Mouse (Mus musculus) cerebral cortex, adult 2 months (tissue): Measurements from ENCODE around the gene Gm49361.

ENCODE experiments used
- WGBS: fragments of 180-500 bp; shearing (Covaris S2); methylation state at CpG from one replicate; pipeline ENCODE4 v1.1.7; 2018; 5-methylcytosine and 5-hydroxymethylcytosine counted together

The Gm49361 gene

DNA sequence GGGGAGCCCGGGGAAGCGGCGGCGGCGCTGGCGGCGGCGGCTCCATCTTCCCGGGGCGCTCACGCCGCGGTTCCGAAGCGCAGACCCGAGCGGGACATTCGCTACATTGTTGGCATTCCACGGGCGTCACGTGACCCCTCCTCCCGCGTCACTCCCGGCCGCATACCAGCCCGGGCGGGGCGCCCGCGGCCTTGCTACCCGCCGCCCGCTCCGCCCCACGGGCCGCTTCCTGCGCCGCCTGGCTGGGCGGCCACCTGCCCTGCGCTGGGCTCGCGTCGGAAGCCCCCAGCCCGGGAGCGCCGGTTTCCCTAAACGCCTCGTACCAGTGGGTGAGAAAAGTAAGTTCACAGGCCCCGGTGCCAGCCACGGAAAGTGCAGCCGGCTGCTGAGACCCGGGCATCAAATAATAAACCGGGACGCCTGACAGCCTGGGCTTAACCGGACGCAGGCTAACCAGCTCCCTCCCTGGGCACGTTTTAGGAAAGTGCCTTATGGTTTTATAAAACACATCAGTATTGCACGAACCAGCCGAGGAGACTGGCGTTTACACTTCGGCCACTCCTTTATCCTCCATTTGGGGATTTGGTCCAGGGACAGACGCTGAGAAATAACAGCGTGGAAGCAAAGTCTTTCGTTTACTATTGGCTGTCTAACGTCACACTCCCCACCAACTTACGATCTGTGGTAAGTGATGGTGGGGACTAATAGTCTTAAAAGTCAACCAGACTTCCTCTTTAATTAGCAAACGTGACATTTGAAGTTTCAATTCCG, at the start of gene Gm49361:
Gene Gm49361 (minus strand): TSS at position 103 of the 771 bp plus-strand sequence.
- WGBS, result under 1% methylated on average over 68 of the region's 68 CpGs

- WGBS, result 82% methylated on average over 4 of the region's 4 CpGs
Observed at GRCm38 (mm10) chr14:57791171-57791570, 45.3 kb upstream of the Gm49361 start.

DNA sequence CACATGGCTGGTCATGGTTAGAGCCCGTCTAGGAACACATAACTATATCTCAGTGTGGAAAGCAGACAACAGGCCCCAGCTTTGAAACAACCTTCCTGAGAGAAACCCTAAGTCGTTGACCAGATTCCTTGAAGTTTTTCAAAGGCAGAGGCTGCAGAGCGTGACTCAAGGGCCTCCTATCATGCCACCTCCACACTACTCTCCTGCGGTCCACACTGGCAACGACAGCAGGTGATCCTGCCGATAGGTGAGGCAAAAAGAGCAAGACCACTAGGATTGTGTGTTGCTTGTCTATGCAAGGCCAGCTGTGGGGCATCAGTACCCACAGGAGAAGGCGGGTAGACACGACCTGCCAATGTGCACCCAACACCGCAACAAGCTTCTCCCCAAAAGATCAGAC, 43.9 kb upstream of the Gm49361 start:
- 95% methylated on average over 9 of the region's 9 CpGs for WGBS

GRCm38 (mm10) chr14:57789311-57789710, 43.4 kb upstream of the Gm49361 start:
- WGBS, result 86% methylated on average over 2 of the region's 2 CpGs

DNA sequence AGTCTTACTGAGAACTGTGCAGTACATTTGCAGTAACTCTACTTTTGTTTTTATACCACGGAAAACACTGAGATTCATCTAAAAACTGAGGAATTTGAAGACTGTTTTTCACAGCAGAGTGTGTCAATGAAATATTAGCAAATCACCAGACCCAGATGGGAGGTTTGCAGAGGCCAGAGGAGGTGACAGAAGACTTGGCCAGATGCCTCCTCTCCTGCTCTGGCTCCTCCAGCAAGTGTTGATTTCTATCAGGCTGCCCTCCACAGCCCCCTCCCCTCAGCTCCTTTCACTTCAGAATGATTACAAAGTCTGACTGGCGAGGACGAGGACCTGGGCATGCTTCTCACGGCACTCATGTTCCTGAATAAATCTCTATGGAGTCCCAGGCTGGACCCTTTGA, 41.5 kb upstream of the Gm49361 start:
- WGBS, result 64% methylated on average over 4 of the region's 4 CpGs

- WGBS, result 87% methylated on average over 6 of the region's 6 CpGs
Observed at GRCm38 (mm10) chr14:57772157-57772815, 26.4 kb upstream of the Gm49361 start.

GRCm38 (mm10) chr14:57769102-57769501, 23.2 kb upstream of the Gm49361 start:
- 86% methylated on average over 5 of the region's 5 CpGs for WGBS

DNA sequence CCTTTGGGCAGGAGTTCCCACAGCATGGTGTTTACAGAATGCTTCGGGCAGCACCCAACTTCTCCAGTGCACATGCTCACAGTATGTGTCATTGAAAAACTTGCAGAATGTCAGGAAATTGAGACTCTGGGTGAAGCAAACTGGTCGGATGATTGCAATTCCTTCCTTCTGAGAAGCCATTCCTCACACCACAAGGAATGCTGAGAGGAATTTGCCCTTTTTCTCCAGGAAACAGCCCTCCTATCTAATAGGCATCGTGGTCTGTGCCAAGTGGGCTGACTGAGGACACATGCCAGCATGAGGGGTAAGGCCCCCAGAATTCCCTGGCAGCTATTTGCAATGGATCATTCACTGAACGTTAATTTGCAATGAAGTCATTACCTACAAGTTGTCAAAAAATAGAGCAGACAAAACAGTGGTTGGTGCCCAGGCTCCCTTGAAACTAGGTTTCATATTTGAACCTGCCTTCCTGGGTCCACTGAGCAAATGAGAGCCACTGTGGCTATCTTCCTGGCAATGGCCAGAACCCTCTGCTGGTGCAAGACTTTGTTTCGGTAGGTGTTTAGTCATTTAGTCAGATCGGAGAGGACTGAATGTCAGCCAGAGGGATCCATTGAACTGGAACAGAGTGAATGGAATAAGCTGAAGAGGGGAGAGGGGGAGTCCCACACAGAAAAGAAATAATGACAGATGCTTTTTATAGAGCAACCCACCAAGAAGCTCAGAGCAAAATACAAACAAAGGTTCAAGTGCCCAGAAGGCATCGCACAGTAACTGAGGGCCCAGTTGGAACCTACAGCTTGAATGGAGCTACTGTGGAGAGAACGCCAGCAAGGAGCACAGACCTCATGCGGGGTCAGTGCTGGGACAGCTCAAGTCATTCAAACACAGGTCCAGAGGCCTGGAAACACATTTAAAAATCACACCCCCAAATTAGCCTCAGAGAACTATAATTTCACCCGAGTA, 14.8 kb upstream of the Gm49361 start:
- WGBS, result 68% methylated on average over 10 of the region's 10 CpGs

DNA sequence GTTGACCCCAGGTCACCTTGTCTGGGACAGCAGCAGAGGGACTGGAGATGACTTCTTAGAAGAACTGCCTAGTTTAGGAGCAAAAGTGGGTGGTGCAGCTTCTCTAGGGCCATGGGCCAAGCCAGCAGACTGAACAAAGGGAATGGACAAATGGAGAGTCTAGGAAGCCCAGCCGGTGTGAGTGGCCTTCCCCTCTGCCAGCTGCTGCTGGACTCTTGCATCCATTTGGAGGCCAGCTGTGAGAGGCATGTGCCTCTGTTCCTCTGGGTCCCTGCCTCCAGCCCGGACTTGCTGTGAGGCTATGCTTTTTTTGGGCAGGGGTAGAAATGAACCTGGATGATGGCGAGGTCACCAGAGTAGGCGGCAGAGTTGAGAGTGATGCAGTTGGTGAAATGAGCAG, 12.3 kb upstream of the Gm49361 start, which contains the start of gene Lats2:
Gene Lats2 (minus strand): TSS at position 152 of the 400 bp plus-strand sequence.
- WGBS, result 88% methylated on average over 4 of the region's 4 CpGs

DNA sequence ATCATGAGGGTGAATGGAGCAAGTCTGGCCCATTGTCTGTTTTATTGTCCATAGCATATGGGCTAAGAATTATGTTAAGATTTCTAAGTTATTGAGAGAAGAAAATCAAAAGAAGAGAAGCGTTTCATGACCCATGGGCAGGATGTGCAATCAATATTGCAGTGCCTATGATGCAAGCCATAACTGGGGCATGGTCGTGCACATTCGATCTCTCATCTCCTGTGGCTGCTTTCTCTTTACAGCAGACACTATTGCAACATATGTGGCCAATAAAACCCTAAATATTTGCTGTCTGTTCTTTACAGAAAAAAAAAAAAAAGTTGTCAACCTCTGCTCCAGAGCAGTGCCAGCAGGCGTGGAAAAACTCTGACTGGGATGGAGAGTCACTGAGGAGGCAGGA, 10.2 kb upstream of the Gm49361 start:
- WGBS, result 94% methylated on average over 4 of the region's 4 CpGs

GRCm38 (mm10) chr14:57755661-57756060, 9.8 kb upstream of the Gm49361 start:
- WGBS, result 99% methylated on average over 2 of the region's 2 CpGs

DNA sequence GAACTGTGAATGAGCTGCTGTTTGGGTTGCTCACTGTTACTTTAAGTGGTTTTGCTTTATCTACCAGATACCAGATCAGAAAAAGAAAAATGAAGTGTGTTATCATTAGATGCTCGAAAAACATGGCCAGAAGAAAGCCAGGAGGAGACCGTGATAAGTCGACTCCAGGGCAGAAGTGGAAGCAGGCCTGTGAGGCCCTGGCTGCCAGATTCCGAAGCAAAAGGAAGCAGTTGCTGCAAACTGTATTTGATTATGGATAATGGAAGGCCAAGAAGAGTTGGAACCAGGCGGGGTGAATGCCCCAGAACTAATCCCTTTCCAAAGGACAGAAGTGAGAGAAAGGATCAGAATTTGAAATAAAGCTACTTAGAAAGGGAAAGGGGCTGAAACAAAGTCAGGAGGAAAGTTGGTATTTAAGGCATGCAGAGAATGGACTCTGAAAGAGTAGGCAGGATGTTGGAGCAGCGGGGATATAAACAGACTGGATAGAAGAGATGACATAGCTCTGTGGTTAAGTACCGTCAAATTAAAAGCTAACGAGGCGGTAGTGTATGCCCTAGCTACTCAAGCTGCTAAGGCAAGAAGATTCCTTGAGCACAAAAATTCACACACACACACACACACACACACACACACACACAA, 7.6 kb upstream of the Gm49361 start:
- 50% methylated on average over 9 of the region's 9 CpGs for WGBS

GRCm38 (mm10) chr14:57749501-57749900, 3.6 kb upstream of the Gm49361 start:
- WGBS, result 89% methylated on average over 2 of the region's 2 CpGs

DNA sequence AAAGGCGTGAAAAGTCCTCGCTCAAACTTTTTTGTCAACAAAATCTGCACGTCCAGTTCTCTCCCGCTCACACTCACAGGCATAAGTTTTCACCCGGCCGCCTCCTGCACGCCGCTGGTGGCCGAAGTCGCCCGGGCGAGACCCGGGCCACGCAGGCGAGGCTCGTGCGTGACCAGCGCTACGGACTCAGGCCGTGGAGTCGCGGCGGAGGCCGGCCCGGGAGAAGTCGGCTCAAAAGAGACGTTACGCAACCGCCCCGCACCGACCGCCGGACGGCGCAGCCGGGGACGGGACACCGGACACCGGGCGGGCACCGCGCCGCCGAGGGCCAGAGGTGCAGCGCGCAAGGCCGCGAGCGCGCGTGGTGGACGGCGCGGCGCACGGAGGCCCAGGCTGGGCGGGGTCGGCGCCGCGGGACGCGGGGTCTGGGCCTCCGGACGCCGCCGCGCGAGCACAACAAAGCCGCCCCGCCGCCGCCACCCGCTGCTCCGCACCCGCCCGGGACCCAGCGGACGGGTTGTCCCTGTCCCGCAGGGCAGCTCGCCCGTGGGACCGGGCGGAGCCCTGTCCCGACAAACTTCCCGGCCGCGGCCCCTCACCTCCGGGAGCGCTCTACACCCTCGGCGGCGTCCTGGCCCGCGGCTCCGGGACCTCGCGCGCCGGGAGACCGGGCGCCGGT, 473 bp downstream of the Gm49361 start:
- under 1% methylated on average over 88 of the region's 103 CpGs for WGBS

GRCm38 (mm10) chr14:57744547-57744946, 1.4 kb downstream of the Gm49361 start:
- WGBS, result 3% methylated on average over 8 of the region's 8 CpGs

GRCm38 (mm10) chr14:57740651-57741050, 5.3 kb downstream of the Gm49361 start:
- WGBS, result 80% methylated on average over 8 of the region's 8 CpGs

DNA sequence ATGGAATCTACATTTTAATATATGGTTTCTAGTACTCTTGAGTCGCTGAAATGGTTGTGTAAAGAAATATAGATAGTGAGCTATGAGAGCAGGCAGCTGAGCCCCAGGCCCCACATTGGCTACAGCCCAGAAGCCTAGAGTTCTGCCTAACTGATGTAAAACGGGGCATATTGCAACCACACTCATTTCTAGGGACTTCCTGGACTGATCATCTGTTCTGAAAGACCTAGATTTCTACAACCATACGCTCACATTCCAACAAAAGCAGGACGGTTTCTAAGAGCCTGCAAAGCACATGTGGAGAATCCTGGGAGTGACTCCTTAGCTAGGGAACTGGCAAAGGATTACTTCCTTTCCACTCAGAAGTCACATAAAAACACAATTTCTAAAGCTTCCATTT, 9.8 kb downstream of the Gm49361 start:
- WGBS, result 42% methylated on average over 4 of the region's 4 CpGs

GRCm38 (mm10) chr14:57732668-57733293, 13.1 kb downstream of the Gm49361 start:
- WGBS, result 76% methylated on average over 6 of the region's 6 CpGs

DNA sequence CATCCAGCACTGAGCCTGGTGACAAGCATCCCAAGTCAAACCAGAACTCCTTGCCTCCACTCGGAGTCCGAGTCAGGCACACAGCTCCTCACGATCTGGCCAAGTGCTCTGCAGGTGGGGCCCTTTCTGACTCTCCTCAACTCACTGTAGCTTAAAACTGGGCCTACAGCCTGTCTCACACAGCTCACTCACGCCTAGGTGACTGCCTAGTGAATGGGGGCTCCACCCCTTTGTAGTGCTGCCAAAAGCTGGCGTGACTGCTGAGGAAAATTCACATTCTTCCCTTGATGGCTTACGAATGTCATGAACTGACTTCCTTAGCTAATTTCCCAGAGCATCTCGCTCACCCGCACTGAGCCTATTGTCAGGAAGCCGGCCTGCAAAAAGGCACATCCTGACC, 15.4 kb downstream of the Gm49361 start:
- 69% methylated on average over 9 of the region's 9 CpGs for WGBS

GRCm38 (mm10) chr14:57729975-57730499, 15.9 kb downstream of the Gm49361 start:
- WGBS, result 62% methylated on average over 5 of the region's 5 CpGs
